Mouse (Mus musculus) neural tube, embryonic 13.5 days (tissue): ENCODE measurements around the gene Pcnp. TPM values are rescaled to one million over a fixed set of nuclear protein-coding genes. Genes with fewer than 3 reads are reported as not detected.

Experiments used
- ATAC-seq: fragments of 200-750 bp; cut with Nextera tagmentation; 2 replicates; pipeline ENCODE4 v1.8.0; 2017; ENCODE audit warnings: low read depth, mild to moderate bottlenecking, moderate TSS enrichment, moderate library complexity
- H3K27ac ChIP-seq: fragments of 300-500 bp; sonication (generic); replicated peaks from 2 replicates; pipeline ENCODE4 v1.5.1; 2015; ENCODE audit warnings: moderate library complexity, mild to moderate bottlenecking, inconsistent platforms
- H3K27me3 ChIP-seq: fragments of 300-500 bp; sonication (generic); 2 replicates; pipeline ENCODE4 v1.6.1; 2015; ENCODE audit warnings: mild to moderate bottlenecking, inconsistent platforms
- H3K36me3 ChIP-seq: fragments of 300-500 bp; sonication (generic); 2 replicates; pipeline ENCODE4 v1.6.1; 2015; ENCODE audit warnings: mild to moderate bottlenecking, inconsistent platforms
- H3K4me1 ChIP-seq: fragments of 300-500 bp; sonication (generic); replicated peaks from 2 replicates; pipeline ENCODE4 v1.6.1; 2015; ENCODE audit warnings: inconsistent platforms
- H3K4me2 ChIP-seq: fragments of 300-500 bp; sonication (generic); 2 replicates; pipeline ENCODE4 v1.6.1; 2015; ENCODE audit warnings: inconsistent platforms, mild to moderate bottlenecking, moderate library complexity
- H3K4me3 ChIP-seq: fragments of 300-500 bp; sonication (generic); 2 replicates; pipeline ENCODE4 v1.5.1; 2015; ENCODE audit warnings: mild to moderate bottlenecking, inconsistent platforms
- H3K9ac ChIP-seq: fragments of 300-500 bp; sonication (generic); 2 replicates; pipeline ENCODE4 v1.6.1; 2015; ENCODE audit warnings: moderate library complexity, mild to moderate bottlenecking, inconsistent platforms
- H3K9me3 ChIP-seq: fragments of 300-500 bp; sonication (generic); 2 replicates; pipeline ENCODE4 v1.6.1; 2016; ENCODE audit warnings: inconsistent platforms
- WGBS: fragments of 180-500 bp; shearing (Covaris S2); methylation state at CpG from one replicate; pipeline ENCODE4 v1.1.7; 2015; 5-methylcytosine and 5-hydroxymethylcytosine counted together
- polyA plus RNA-seq: library from polyadenylated mRNA; unstranded; fragments of >200 nt; fragmentation: Nextera tagmentation; extraction: Ambion mirVana; gene quantifications from 2 replicates; pipeline ENCODE4 v1.2.1, GENCODE M21; 2015

Pcnp gene
- polyA plus RNA-seq, 1 experiment from 2014 or later: 240 TPM

- peak overlapping the region; percentile 96 for H3K27ac ChIP-seq
- WGBS: under 1% methylated on average over 62 of the region's 62 CpGs
- peak; percentile 91 for ATAC-seq
Measured at GRCm38 (mm10) chr16:56028722-56029551, 602 bp downstream of the Pcnp start.

GRCm38 (mm10) chr16:56027854-56028629 is 1.5 kb downstream of the Pcnp start:
- H3K36me3 ChIP-seq: peaks cover 22% of the 10 kb centered on the region
- H3K4me2 ChIP-seq: peak overlapping the region; percentile 82
- peak overlapping the region; percentile 96 for H3K9ac ChIP-seq
- peak overlapping the region; percentile 97 for H3K4me3 ChIP-seq
- no peaks in the 10 kb centered on the region for H3K9me3 ChIP-seq
- H3K4me1 ChIP-seq: peaks cover 36% of the 10 kb centered on the region
- WGBS: 53% methylated on average over 12 of the region's 12 CpGs
- no peaks in the 10 kb centered on the region for H3K27me3 ChIP-seq
- no peak overlapping the region for H3K27ac ChIP-seq
- ATAC-seq: no peak

More at GRCm38 (mm10) chr16:56028722-56029551, 602 bp downstream of the Pcnp start:
- Histone ChIP-seq H3K4me2 (peak overlapping the region; percentile 82), H3K36me3 (peaks cover 29% of the 10 kb centered on the region), H3K27me3 (no peaks in the 10 kb centered on the region), H3K4me3 (peak overlapping the region; percentile 97), H3K9ac (peak overlapping the region; percentile 96), H3K4me1 (peaks cover 36% of the 10 kb centered on the region), H3K9me3 (no peaks in the 10 kb centered on the region)

GRCm38 (mm10) chr16:56019660-56020059 is 9.9 kb downstream of the Pcnp start:
- WGBS: 97% methylated on average over 7 of the region's 7 CpGs
- H3K9ac ChIP-seq: no peak overlapping the region
- H3K27ac ChIP-seq: no peak overlapping the region
- H3K4me1 ChIP-seq: no peaks in the 10 kb centered on the region
- H3K27me3 ChIP-seq: no peaks in the 10 kb centered on the region
- no peak overlapping the region for H3K4me3 ChIP-seq
- no peak overlapping the region for H3K4me2 ChIP-seq
- no peaks in the 10 kb centered on the region for H3K9me3 ChIP-seq
- peaks cover 57% of the 10 kb centered on the region for H3K36me3 ChIP-seq
- ATAC-seq: no peak

- Histone ChIP-seq H3K36me3 (peaks cover 60% of the 10 kb centered on the region), H3K4me1 (no peaks in the 10 kb centered on the region), H3K27me3 (no peaks in the 10 kb centered on the region), H3K27ac (no peak overlapping the region), H3K9me3 (no peaks in the 10 kb centered on the region), H3K4me2 (no peak overlapping the region), H3K9ac (no peak overlapping the region), H3K4me3 (no peak overlapping the region)
- ATAC-seq: no peak
- 86% methylated on average over 7 of the region's 7 CpGs for WGBS
Measured at GRCm38 (mm10) chr16:56014076-56014475, 15.5 kb downstream of the Pcnp start.

- no peak overlapping the region for H3K27ac ChIP-seq
- H3K9ac ChIP-seq: no peak overlapping the region
- peaks cover 52% of the 10 kb centered on the region for H3K36me3 ChIP-seq
- H3K9me3 ChIP-seq: no peaks in the 10 kb centered on the region
- WGBS: 90% methylated on average over 10 of the region's 10 CpGs
- peak; percentile 36; the same call in 1 of the 2 replicates for ATAC-seq
- no peaks in the 10 kb centered on the region for H3K4me1 ChIP-seq
- H3K27me3 ChIP-seq: no peaks in the 10 kb centered on the region
- H3K4me3 ChIP-seq: no peak overlapping the region
- no peak overlapping the region for H3K4me2 ChIP-seq
Measured at GRCm38 (mm10) chr16:56012789-56013743, 16.5 kb downstream of the Pcnp start.

GRCm38 (mm10) chr16:56008862-56009261 is 20.7 kb downstream of the Pcnp start:
- Histone ChIP-seq H3K36me3 (peaks cover 64% of the 10 kb centered on the region), H3K4me3 (no peak overlapping the region), H3K27me3 (no peaks in the 10 kb centered on the region), H3K9me3 (no peaks in the 10 kb centered on the region), H3K4me1 (no peaks in the 10 kb centered on the region), H3K4me2 (no peak overlapping the region), H3K27ac (no peak overlapping the region), H3K9ac (no peak overlapping the region)
- no peak for ATAC-seq
- 95% methylated on average over 1 of the region's 1 CpGs for WGBS

GRCm38 (mm10) chr16:56006798-56007197 is 22.7 kb downstream of the Pcnp start:
- WGBS: 96% methylated on average over 11 of the region's 11 CpGs
- H3K4me3 ChIP-seq: no peak overlapping the region
- no peaks in the 10 kb centered on the region for H3K4me1 ChIP-seq
- no peaks in the 10 kb centered on the region for H3K9me3 ChIP-seq
- no peak overlapping the region for H3K4me2 ChIP-seq
- H3K27ac ChIP-seq: no peak overlapping the region
- no peaks in the 10 kb centered on the region for H3K27me3 ChIP-seq
- peaks cover 64% of the 10 kb centered on the region for H3K36me3 ChIP-seq
- no peak overlapping the region for H3K9ac ChIP-seq
- no peak for ATAC-seq

- WGBS: 98% methylated on average over 2 of the region's 2 CpGs
- Histone ChIP-seq H3K9ac (no peak overlapping the region), H3K27ac (no peak overlapping the region), H3K27me3 (no peaks in the 10 kb centered on the region), H3K4me3 (no peak overlapping the region), H3K4me2 (no peak overlapping the region), H3K9me3 (no peaks in the 10 kb centered on the region), H3K4me1 (no peaks in the 10 kb centered on the region), H3K36me3 (peaks cover 58% of the 10 kb centered on the region)
- ATAC-seq: no peak
Measured at GRCm38 (mm10) chr16:55994235-55994634, 35.3 kb downstream of the Pcnp start.

- no peak overlapping the region for H3K27ac ChIP-seq
- no peaks in the 10 kb centered on the region for H3K9me3 ChIP-seq
- 93% methylated on average over 4 of the region's 4 CpGs for WGBS
- peaks cover 47% of the 10 kb centered on the region for H3K36me3 ChIP-seq
- H3K4me3 ChIP-seq: no peak overlapping the region
- no peaks in the 10 kb centered on the region for H3K4me1 ChIP-seq
- no peak overlapping the region for H3K9ac ChIP-seq
- no peak for ATAC-seq
- no peak overlapping the region for H3K4me2 ChIP-seq
- H3K27me3 ChIP-seq: no peaks in the 10 kb centered on the region
Measured at GRCm38 (mm10) chr16:55990311-55990710, 39.2 kb downstream of the Pcnp start.

GRCm38 (mm10) chr16:55986001-55986400 is 43.5 kb downstream of the Pcnp start:
- H3K27me3 ChIP-seq: no peaks in the 10 kb centered on the region
- no peak overlapping the region for H3K4me2 ChIP-seq
- no peaks in the 10 kb centered on the region for H3K9me3 ChIP-seq
- H3K9ac ChIP-seq: no peak overlapping the region
- no peak overlapping the region for H3K27ac ChIP-seq
- WGBS: 92% methylated on average over 3 of the region's 3 CpGs
- peaks cover 51% of the 10 kb centered on the region for H3K36me3 ChIP-seq
- ATAC-seq: no peak
- no peaks in the 10 kb centered on the region for H3K4me1 ChIP-seq
- no peak overlapping the region for H3K4me3 ChIP-seq

- no peak for ATAC-seq
- 6% methylated on average over 14 of the region's 14 CpGs for WGBS
- H3K27me3 ChIP-seq: no peaks in the 10 kb centered on the region
Measured at GRCm38 (mm10) chr16:55974903-55975285, 54.6 kb downstream of the Pcnp start.

More at GRCm38 (mm10) chr16:55974903-55975285, 54.6 kb downstream of the Pcnp start:
- no peaks in the 10 kb centered on the region for H3K9me3 ChIP-seq
- peak overlapping the region; percentile 90 for H3K27ac ChIP-seq
- H3K9ac ChIP-seq: peak overlapping the region; percentile 95
- H3K36me3 ChIP-seq: peaks cover 32% of the 10 kb centered on the region
- H3K4me3 ChIP-seq: peak overlapping the region; percentile 99
- H3K4me2 ChIP-seq: peak overlapping the region; percentile 87
- H3K4me1 ChIP-seq: peaks cover 42% of the 10 kb centered on the region
